Mouse (Mus musculus): ENCODE measurements around the gene Zfp106. TPM values are rescaled to one million over a fixed set of nuclear protein-coding genes. Genes with fewer than 3 reads are reported as not detected.

The Zfp106 gene
- total RNA-seq (2023): 100 to 1,000 TPM; 127 to 130 TPM

GRCm38 (mm10) chr2:120563235-120563990 lies at the start of gene Zfp106:
Gene Zfp106, minus strand, starts transcription at chr2:120563843.

GRCm38 (mm10) chr2:120608830-120609723 lies 45.4 kb upstream of the Zfp106 start, which contains the start of the genes Haus2 and Lrrc57:
Gene Haus2, plus strand, starts transcription at chr2:120609383.
Gene Lrrc57, minus strand, starts transcription at chr2:120609520.

GRCm38 (mm10) chr2:120566886-120567797 lies 3.5 kb upstream of the Zfp106 start, which contains the start of gene Snap23:
Gene Snap23, plus strand, starts transcription at chr2:120567671.

Other genes with a start within 250 kb of the Zfp106 start
- under 1 TPM; 0.23 to 0.47 TPM for gene Pla2g4f, start 249.7 kb downstream of the Zfp106 start, total RNA-seq (2023)
- gene Vps39, start 210.7 kb downstream of the Zfp106 start, total RNA-seq (2023): 10 to 100 TPM; 75.9 to 81.0 TPM
- gene Ganc, start 159.9 kb downstream of the Zfp106 start, total RNA-seq (2023): 10 to 100 TPM; 47.1 to 66.8 TPM
- 10 to 100 TPM; 53.5 to 55.6 TPM for gene Tmem87a, start 159.7 kb downstream of the Zfp106 start, total RNA-seq (2023)
- 1 to 10 TPM in 1 of 2 experiments, under 1 TPM in 1; 0.80 to 1.1 TPM for gene Capn3, start 107.8 kb downstream of the Zfp106 start, total RNA-seq (2023)
- gene Snap23, start 3.8 kb upstream of the Zfp106 start, total RNA-seq (2023): 10 to 100 TPM; 42.7 to 42.9 TPM
- 10 to 100 TPM; 20.8 to 23.4 TPM for gene Haus2, start 45.5 kb upstream of the Zfp106 start, total RNA-seq (2023)
- 10 to 100 TPM; 27.3 to 33.8 TPM for gene Lrrc57, start 45.7 kb upstream of the Zfp106 start, total RNA-seq (2023)
- under 1 TPM; 0.70 to 0.77 TPM for gene Stard9, start 65.3 kb upstream of the Zfp106 start, total RNA-seq (2023)

Data from B cell, adult 67 days (primary cell).